In genomic region chr6:146010093-146010764, GRCm38 (mm10) we compare ENCODE assay signal across 8 mouse cellular contexts.
DNase-seq lines count a peak whose midpoint lies in the region; ATAC-seq and TF ChIP-seq lines count a peak whose summit lies in the region.

No protein-coding gene starts in this region.

- no peak for TF ChIP-seq POLR2A in cerebellum, adult 2 months (IDR thresholded peaks at IDR 0.05; ENCODE audit: borderline replicate concordance, insufficient read depth, low read length)
- TF ChIP-seq POLR2A in kidney, adult 2 months (IDR thresholded peaks at IDR 0.05; ENCODE audit: low read depth, low read length), result no peak

- peak overlapping the region; percentile 6; the same call in 1 of the 2 replicates for H3K9ac ChIP-seq in embryonic facial prominence, embryonic 13.5 days
- H3K9ac ChIP-seq in limb, embryonic 13.5 days, result no peak overlapping the region

- peak overlapping the region; percentile 60 for H3K27ac ChIP-seq in embryonic facial prominence, embryonic 13.5 days
- H3K27ac ChIP-seq in embryonic facial prominence, embryonic 10.5 days (replicated peaks), result no peak overlapping the region
- H3K27ac ChIP-seq in cerebellum, adult 2 months (ENCODE audit: insufficient read depth, low read length), result peak overlapping the region; percentile 51
- H3K27ac ChIP-seq in kidney, adult 2 months (ENCODE audit: insufficient read depth, low read depth, low read length), result no peak overlapping the region
- H3K27ac ChIP-seq in limb, embryonic 13.5 days, result no peak overlapping the region

- whole genome bisulfite sequencing in embryonic facial prominence, embryonic 13.5 days, result 46% methylated on average over 12 of the region's 12 CpGs
- WGBS in embryonic facial prominence, embryonic 10.5 days, result 74% methylated on average over 12 of the region's 12 CpGs
- WGBS in cerebellum, adult 2 months, result 25% methylated on average over 12 of the region's 12 CpGs
- 42% methylated on average over 12 of the region's 12 CpGs for WGBS in kidney, adult 2 months
- 64% methylated on average over 12 of the region's 12 CpGs for WGBS in limb, embryonic 13.5 days

- no peaks in the 10 kb centered on the region; the same call in 1 of the 2 replicates for H3K27me3 ChIP-seq in embryonic facial prominence, embryonic 13.5 days
- H3K27me3 ChIP-seq in embryonic facial prominence, embryonic 10.5 days (replicated peaks; ENCODE audit: low read depth, poor library complexity, severe bottlenecking), result peaks cover 22% of the 10 kb centered on the region
- H3K27me3 ChIP-seq in cerebellum, adult 2 months (ENCODE audit: control insufficient read depth, insufficient read depth, low read length), result no peaks in the 10 kb centered on the region
- no peaks in the 10 kb centered on the region for H3K27me3 ChIP-seq in kidney, adult 2 months (replicated peaks; ENCODE audit: control insufficient read depth, insufficient read depth, low read length)
- no peaks in the 10 kb centered on the region for H3K27me3 ChIP-seq in limb, embryonic 13.5 days

- no peak for TF ChIP-seq CTCF in cerebellum, adult 2 months (IDR thresholded peaks at IDR 0.05; ENCODE audit: borderline replicate concordance, insufficient read depth, low read depth, low read length)
- TF ChIP-seq CTCF in kidney, adult 2 months (conservative IDR thresholded peaks at IDR 0.05; ENCODE audit: insufficient read depth, insufficient read length, low read depth, low read length), result no peak

- H3K4me2 ChIP-seq in embryonic facial prominence, embryonic 13.5 days, result no peak overlapping the region
- no peak overlapping the region for H3K4me2 ChIP-seq in limb, embryonic 13.5 days (replicated peaks)

- H3K4me1 ChIP-seq in embryonic facial prominence, embryonic 13.5 days, result peaks cover 40% of the 10 kb centered on the region
- H3K4me1 ChIP-seq in embryonic facial prominence, embryonic 10.5 days, result peaks cover 39% of the 10 kb centered on the region
- H3K4me1 ChIP-seq in cerebellum, adult 2 months (ENCODE audit: control insufficient read depth, insufficient read depth, low read length), result peaks cover 30% of the 10 kb centered on the region
- H3K4me1 ChIP-seq in kidney, adult 2 months (ENCODE audit: control insufficient read depth, insufficient read depth, low read length), result 0 out of 2 replicates have a peak, but pooled peaks cover 4% of the 10 kb centered on the region
- peaks cover 43% of the 10 kb centered on the region for H3K4me1 ChIP-seq in limb, embryonic 13.5 days

- H3K36me3 ChIP-seq in embryonic facial prominence, embryonic 13.5 days, result no peaks in the 10 kb centered on the region
- no peaks in the 10 kb centered on the region for H3K36me3 ChIP-seq in embryonic facial prominence, embryonic 10.5 days (replicated peaks)
- H3K36me3 ChIP-seq in kidney, adult 2 months (ENCODE audit: control insufficient read depth, insufficient read depth, low read length), result no peaks in the 10 kb centered on the region
- no peaks in the 10 kb centered on the region for H3K36me3 ChIP-seq in limb, embryonic 13.5 days

- no peak for ATAC-seq in embryonic facial prominence, embryonic 13.5 days (ENCODE audit: insufficient number of reproducible peaks, insufficient read depth, low FRiP score, low TSS enrichment, low read depth)
- ATAC-seq in limb, embryonic 13.5 days (ENCODE audit: low FRiP score, low read depth), result peak; percentile 41; the same call in 1 of the 2 replicates

- no peaks in the 10 kb centered on the region for H3K9me3 ChIP-seq in embryonic facial prominence, embryonic 13.5 days
- no peaks in the 10 kb centered on the region for H3K9me3 ChIP-seq in embryonic facial prominence, embryonic 10.5 days
- H3K9me3 ChIP-seq in limb, embryonic 13.5 days, result no peaks in the 10 kb centered on the region

- no peak for DNase-seq in embryonic facial prominence, embryonic 10.5 days (ENCODE audit: low spot score)
- peak; percentile 62 to 66 for DNase-seq in cerebellum, adult 2 months
- peak; percentile 30 to 58 for DNase-seq in gastrocnemius, postnatal 4 days (ENCODE audit: low spot score in 2 of 2)
- DNase-seq in kidney, adult 2 months, result peak; percentile 28
- DNase-seq in spleen, adult 12 weeks (ENCODE audit: low spot score), result no peak
- no peak for DNase-seq in embryo, embryonic 10.5 days (ENCODE audit: low spot score)

- no peak overlapping the region for H3K4me3 ChIP-seq in embryonic facial prominence, embryonic 13.5 days
- no peak overlapping the region for H3K4me3 ChIP-seq in embryonic facial prominence, embryonic 10.5 days
- H3K4me3 ChIP-seq in cerebellum, adult 2 months (replicated peaks; ENCODE audit: insufficient read depth, low read depth, low read length), result no peak overlapping the region
- H3K4me3 ChIP-seq in kidney, adult 2 months (ENCODE audit: insufficient read depth, low read depth, low read length), result no peak overlapping the region
- H3K4me3 ChIP-seq in limb, embryonic 13.5 days, result no peak overlapping the region

Comparison
In these comparisons a context has a peak if more than half of its experiments do, and no peak if none do; other contexts are left out.
1. H3K27ac ChIP-seq: peak in embryonic facial prominence, embryonic 13.5 days (single experiment) and cerebellum, adult 2 months (single experiment); none in embryonic facial prominence, embryonic 10.5 days (single experiment), kidney, adult 2 months (single experiment) and limb, embryonic 13.5 days (single experiment).
2. DNase-seq: peak in cerebellum, adult 2 months (2 of 2), gastrocnemius, postnatal 4 days (2 of 2) and kidney, adult 2 months (single experiment); none in embryonic facial prominence, embryonic 10.5 days (single experiment), spleen, adult 12 weeks (single experiment) and embryo, embryonic 10.5 days (single experiment).